22 mouse cellular contexts compared by ENCODE assay signal in genomic region chr4:137001020-137001419, GRCm38 (mm10). TPM values are rescaled to one million over a fixed set of nuclear protein-coding genes. Genes with fewer than 3 reads are reported as not detected.
DNase-seq lines count a peak whose midpoint lies in the region; ATAC-seq and TF ChIP-seq lines count a peak whose summit lies in the region.
"Had no signal": no experiment of that assay in that cellular context is flagged by ENCODE, and none has a peak within 500 bp of the region (broad histone marks: within the 10 kb centered on the region; RNA-seq: fewer than 3 reads in every experiment).

No protein-coding gene starts in this region.

- no peak overlapping the region; the same call in 1 of the 2 replicates for H3K27ac ChIP-seq in hindbrain, embryonic 15.5 days (replicated peaks)
- no peak overlapping the region for H3K27ac ChIP-seq in hindbrain, embryonic 12.5 days
- H3K27ac ChIP-seq in midbrain, embryonic 15.5 days = peak overlapping the region; percentile 34
- no peak overlapping the region for H3K27ac ChIP-seq in midbrain, embryonic 10.5 days (replicated peaks)
- no peak overlapping the region for H3K27ac ChIP-seq in heart, adult 2 months
- H3K27ac ChIP-seq: embryonic facial prominence, embryonic 15.5 days; forebrain, embryonic 15.5 days; heart, embryonic 10.5 days; hindbrain, embryonic 14.5 days had no signal

- whole genome bisulfite sequencing in hindbrain, embryonic 15.5 days = 69% methylated on average over 7 of the region's 7 CpGs
- 83% methylated on average over 7 of the region's 7 CpGs for whole genome bisulfite sequencing in hindbrain, embryonic 12.5 days
- 74% methylated on average over 7 of the region's 7 CpGs for WGBS in midbrain, embryonic 15.5 days
- WGBS in midbrain, embryonic 10.5 days = 84% methylated on average over 7 of the region's 7 CpGs
- WGBS in heart, adult 2 months = 96% methylated on average over 7 of the region's 7 CpGs

- no peak for DNase-seq in midbrain, embryonic 10.5 days (ENCODE audit: low spot score)
- DNase-seq in brain, embryonic 14.5 days (ENCODE audit: low read depth) = peak; percentile 43
- DNase-seq in heart, adult 2 months = no peak
- DNase-seq: adrenal gland, adult 8-10 months; adrenal gland, postnatal 36 days; cerebellum, adult 18-20 months; gastrocnemius, postnatal 36 days; heart, adult 11 months; heart, postnatal 10 days; heart, postnatal 4 days had no signal

- ATAC-seq in hindbrain, embryonic 15.5 days (ENCODE audit: low FRiP score, low read depth) = peak; percentile 6; the same call in 1 of the 2 replicates
- ATAC-seq in hindbrain, embryonic 12.5 days (ENCODE audit: low FRiP score) = no peak
- ATAC-seq in midbrain, embryonic 15.5 days (replicated peaks) = no peak
- ATAC-seq: forebrain, embryonic 15.5 days; inflammation-experienced regulatory T-cells, adult 6 months; intestine, postnatal 0 days had no signal

- intact Hi-C loops in heart, adult 2 months (cut with DNase I) = no loop called here

- no peaks in the 10 kb centered on the region for H3K27me3 ChIP-seq in hindbrain, embryonic 15.5 days
- no peaks in the 10 kb centered on the region for H3K27me3 ChIP-seq in hindbrain, embryonic 12.5 days
- no peaks in the 10 kb centered on the region for H3K27me3 ChIP-seq in midbrain, embryonic 15.5 days (replicated peaks)
- H3K27me3 ChIP-seq in midbrain, embryonic 10.5 days (ENCODE audit: low read depth, poor library complexity, severe bottlenecking) = no peaks in the 10 kb centered on the region
- no peaks in the 10 kb centered on the region for H3K27me3 ChIP-seq in heart, adult 2 months (ENCODE audit: control insufficient read depth, insufficient read depth, low read length)
- H3K27me3 ChIP-seq: embryonic facial prominence, embryonic 15.5 days; forebrain, embryonic 15.5 days had no signal

- H3K4me1 ChIP-seq in hindbrain, embryonic 15.5 days (replicated peaks) = peaks cover 28% of the 10 kb centered on the region
- H3K4me1 ChIP-seq in hindbrain, embryonic 12.5 days = peaks cover 10% of the 10 kb centered on the region; the same call in 1 of the 2 replicates
- H3K4me1 ChIP-seq in midbrain, embryonic 15.5 days = peaks cover 8% of the 10 kb centered on the region; the same call in 1 of the 2 replicates
- H3K4me1 ChIP-seq in midbrain, embryonic 10.5 days = peaks cover 7% of the 10 kb centered on the region
- H3K4me1 ChIP-seq in heart, adult 2 months (ENCODE audit: control insufficient read depth, insufficient read depth, low read length) = no peaks in the 10 kb centered on the region
- H3K4me1 ChIP-seq: embryonic facial prominence, embryonic 15.5 days; heart, embryonic 10.5 days had no signal

- H3K36me3 ChIP-seq in hindbrain, embryonic 15.5 days = no peaks in the 10 kb centered on the region; the same call in 1 of the 2 replicates
- peaks cover 7% of the 10 kb centered on the region; the same call in 1 of the 2 replicates for H3K36me3 ChIP-seq in hindbrain, embryonic 12.5 days
- 0 out of 2 replicates have a peak, but pooled peaks cover 3% of the 10 kb centered on the region for H3K36me3 ChIP-seq in midbrain, embryonic 15.5 days (replicated peaks)
- H3K36me3 ChIP-seq in midbrain, embryonic 10.5 days = peaks cover 46% of the 10 kb centered on the region
- H3K36me3 ChIP-seq in heart, adult 2 months (ENCODE audit: control insufficient read depth, insufficient read depth, low read length) = no peaks in the 10 kb centered on the region

- no peaks in the 10 kb centered on the region for H3K9me3 ChIP-seq in hindbrain, embryonic 15.5 days
- no peaks in the 10 kb centered on the region for H3K9me3 ChIP-seq in hindbrain, embryonic 12.5 days (replicated peaks)
- no peaks in the 10 kb centered on the region for H3K9me3 ChIP-seq in midbrain, embryonic 15.5 days
- H3K9me3 ChIP-seq in midbrain, embryonic 10.5 days (replicated peaks) = no peaks in the 10 kb centered on the region
- H3K9me3 ChIP-seq: embryonic facial prominence, embryonic 15.5 days; forebrain, embryonic 15.5 days; heart, embryonic 10.5 days had no signal

- TF ChIP-seq CTCF in brain, embryonic 14.5 days (IDR thresholded peaks at IDR 0.05; ENCODE audit: borderline replicate concordance, extremely low read depth, insufficient read depth, insufficient read length) = no peak
- TF ChIP-seq CTCF in heart, adult 2 months (IDR thresholded peaks at IDR 0.05) = no peak

- H3K4me2 ChIP-seq in hindbrain, embryonic 15.5 days = no peak overlapping the region
- no peak overlapping the region for H3K4me2 ChIP-seq in hindbrain, embryonic 12.5 days (replicated peaks)
- H3K4me2 ChIP-seq in midbrain, embryonic 15.5 days = no peak overlapping the region
- H3K4me2 ChIP-seq: embryonic facial prominence, embryonic 15.5 days; forebrain, embryonic 15.5 days; hindbrain, embryonic 14.5 days had no signal

- no peak for TF ChIP-seq EP300 in heart, adult 2 months (IDR thresholded peaks at IDR 0.05; ENCODE audit: insufficient read depth, low read depth, low read length)

- H3K79me2 ChIP-seq in heart, adult 2 months (replicated peaks; ENCODE audit: control insufficient read depth, insufficient read depth, low read length) = no peaks in the 10 kb centered on the region

- H3K4me3 ChIP-seq in hindbrain, embryonic 15.5 days = no peak overlapping the region
- H3K4me3 ChIP-seq in hindbrain, embryonic 12.5 days = no peak overlapping the region
- no peak overlapping the region for H3K4me3 ChIP-seq in midbrain, embryonic 15.5 days
- no peak overlapping the region for H3K4me3 ChIP-seq in midbrain, embryonic 10.5 days
- no peak overlapping the region for H3K4me3 ChIP-seq in heart, adult 2 months
- H3K4me3 ChIP-seq: embryonic facial prominence, embryonic 15.5 days; erythroblast, embryonic 14.5 days; forebrain, embryonic 15.5 days; heart, embryonic 10.5 days had no signal

- H3K9ac ChIP-seq in hindbrain, embryonic 15.5 days = no peak overlapping the region
- no peak overlapping the region for H3K9ac ChIP-seq in hindbrain, embryonic 12.5 days
- no peak overlapping the region for H3K9ac ChIP-seq in midbrain, embryonic 15.5 days
- no peak overlapping the region for H3K9ac ChIP-seq in heart, adult 2 months (ENCODE audit: low read depth, low read length)
- H3K9ac ChIP-seq: embryonic facial prominence, embryonic 15.5 days; forebrain, embryonic 15.5 days; hindbrain, embryonic 14.5 days had no signal

- TF ChIP-seq POLR2A in brain, embryonic 14.5 days (IDR thresholded peaks at IDR 0.05; ENCODE audit: borderline replicate concordance, extremely low read depth, insufficient read depth, insufficient read length, poor library complexity, severe bottlenecking) = no peak
- TF ChIP-seq POLR2A in heart, adult 2 months (IDR thresholded peaks at IDR 0.05; ENCODE audit: insufficient read depth, low read depth, low read length) = no peak

RNA-seq across cellular contexts. Expression of gene Epha8, which starts 44.4 kb away (rescaled TPM):
- 13.9 and 16.5 TPM in 2 replicates for polyA plus RNA-seq in hindbrain, embryonic 15.5 days (2015; fragmentation: Nextera tagmentation; extraction: Ambion mirVana)
- 2.2 and 2.8 TPM in 2 replicates for polyA plus RNA-seq in hindbrain, embryonic 12.5 days (2016; fragmentation: Nextera tagmentation; extraction: Ambion mirVana)
- 20.5 and 23.1 TPM in 2 replicates for polyA plus RNA-seq in midbrain, embryonic 15.5 days (2015; fragmentation: Nextera tagmentation; extraction: Ambion mirVana)
- 3.9 and 6.9 TPM in 2 replicates for polyA plus RNA-seq in midbrain, embryonic 10.5 days (2016; fragmentation: Nextera tagmentation; extraction: Ambion mirVana)
- 28.5 and 33.9 TPM in 2 replicates for polyA plus RNA-seq in brain, embryonic 14.5 days (2012; rRNA removed)
- not detected for total RNA-seq in heart, adult 2 months (2021)
- polyA plus RNA-seq in heart, adult 2 months (2012; rRNA removed) = 0.08 TPM in 1 of 2 replicates, not detected in the other
- total RNA-seq: gastrocnemius, adult 8-10 months; gastrocnemius, postnatal 36 days; heart, postnatal 10 days; heart, postnatal 4 days had no signal
- polyA plus RNA-seq: heart, embryonic 14.5 days had no signal

RNA-seq across cellular contexts. Expression of gene Zbtb40, which starts 47.6 kb away (rescaled TPM):
- polyA plus RNA-seq in hindbrain, embryonic 15.5 days (2015; fragmentation: Nextera tagmentation; extraction: Ambion mirVana) = 3.9 and 4.1 TPM in 2 replicates
- 6.0 and 7.2 TPM in 2 replicates for polyA plus RNA-seq in hindbrain, embryonic 12.5 days (2016; fragmentation: Nextera tagmentation; extraction: Ambion mirVana)
- 3.9 and 4.6 TPM in 2 replicates for polyA plus RNA-seq in midbrain, embryonic 15.5 days (2015; fragmentation: Nextera tagmentation; extraction: Ambion mirVana)
- 4.9 and 5.0 TPM in 2 replicates for polyA plus RNA-seq in midbrain, embryonic 10.5 days (2016; fragmentation: Nextera tagmentation; extraction: Ambion mirVana)
- 8.5 and 12.5 TPM in 2 replicates for polyA plus RNA-seq in brain, embryonic 14.5 days (2012; rRNA removed)
- total RNA-seq in heart, adult 2 months (2021) = 1 to 10 TPM; 7.3 to 8.0 TPM
- polyA plus RNA-seq in heart, adult 2 months (2012; rRNA removed) = 5.6 and 9.3 TPM in 2 replicates
